Mouse (Mus musculus) forebrain, embryonic 13.5 days (tissue): ENCODE results near the gene Ccdc6. TPM values are rescaled to one million over a fixed set of nuclear protein-coding genes. Genes with fewer than 3 reads are reported as not detected.

Experiments
- ATAC-seq: fragments of 200-750 bp; cut with Nextera tagmentation; 2 replicates; pipeline ENCODE4 v1.8.0; 2017
- H3K27ac ChIP-seq: fragments of 300-500 bp; sonication (generic); 2 replicates; pipeline ENCODE4 v1.5.1; 2015; ENCODE audit warnings: inconsistent platforms, mild to moderate bottlenecking, moderate library complexity
- H3K27me3 ChIP-seq: fragments of 300-500 bp; sonication (generic); 2 replicates; pipeline ENCODE4 v1.6.1; 2015; ENCODE audit warnings: mild to moderate bottlenecking, inconsistent platforms
- H3K36me3 ChIP-seq: fragments of 300-500 bp; sonication (generic); 2 replicates; pipeline ENCODE4 v1.6.1; 2015; ENCODE audit warnings: mild to moderate bottlenecking, inconsistent platforms; ENCODE audit not compliant: poor library complexity, severe bottlenecking
- H3K4me1 ChIP-seq: fragments of 300-500 bp; sonication (generic); 2 replicates; pipeline ENCODE4 v1.6.1; 2015; ENCODE audit warnings: inconsistent platforms
- H3K4me2 ChIP-seq: fragments of 300-500 bp; sonication (generic); 2 replicates; pipeline ENCODE4 v1.6.1; 2015; ENCODE audit warnings: inconsistent platforms, mild to moderate bottlenecking, moderate library complexity
- H3K4me3 ChIP-seq: fragments of 300-500 bp; sonication (generic); 2 replicates; pipeline ENCODE4 v1.5.1; 2015; ENCODE audit warnings: mild to moderate bottlenecking, inconsistent platforms
- H3K9ac ChIP-seq: fragments of 300-500 bp; sonication (generic); 2 replicates; pipeline ENCODE4 v1.6.1; 2015; ENCODE audit warnings: mild to moderate bottlenecking, inconsistent platforms
- H3K9me3 ChIP-seq: fragments of 300-500 bp; sonication (generic); replicated peaks from 2 replicates; pipeline ENCODE4 v1.6.1; 2016; ENCODE audit warnings: inconsistent platforms
- WGBS: fragments of 180-500 bp; shearing (Covaris S2); methylation state at CpG from one replicate; pipeline ENCODE4 v1.1.7; 2015; 5-methylcytosine and 5-hydroxymethylcytosine counted together
- polyA plus RNA-seq: library from polyadenylated mRNA; unstranded; fragments of >200 nt; fragmentation: Nextera tagmentation; extraction: Ambion mirVana; gene quantifications from 2 replicates; pipeline ENCODE4 v1.2.1, GENCODE M21; 2015

The Ccdc6 gene
- polyA plus RNA-seq, 1 experiment from 2014 or later, result 15.9 TPM

DNA sequence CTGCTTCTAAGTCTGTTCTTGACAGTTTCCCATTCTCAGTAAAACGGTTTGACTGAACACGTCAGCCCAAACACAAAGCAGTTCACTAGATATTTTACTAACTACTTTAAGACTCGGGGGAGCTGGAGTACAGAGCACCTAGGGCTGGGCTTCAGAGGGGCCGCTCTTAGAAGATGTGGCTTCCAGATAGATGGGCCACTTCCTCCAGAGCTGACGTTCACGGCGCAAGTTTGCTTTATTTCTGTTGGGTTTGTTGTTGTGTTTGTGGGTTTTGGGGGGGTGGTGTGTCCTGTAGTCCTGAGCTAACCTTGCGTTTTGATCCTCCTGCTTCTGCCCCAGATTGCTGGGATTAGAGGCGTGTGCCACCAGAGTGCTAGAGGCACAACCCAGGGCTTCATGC is 83.8 kb downstream of the Ccdc6 start:
- H3K36me3 ChIP-seq, result peaks cover 34% of the 10 kb centered on the region

DNA sequence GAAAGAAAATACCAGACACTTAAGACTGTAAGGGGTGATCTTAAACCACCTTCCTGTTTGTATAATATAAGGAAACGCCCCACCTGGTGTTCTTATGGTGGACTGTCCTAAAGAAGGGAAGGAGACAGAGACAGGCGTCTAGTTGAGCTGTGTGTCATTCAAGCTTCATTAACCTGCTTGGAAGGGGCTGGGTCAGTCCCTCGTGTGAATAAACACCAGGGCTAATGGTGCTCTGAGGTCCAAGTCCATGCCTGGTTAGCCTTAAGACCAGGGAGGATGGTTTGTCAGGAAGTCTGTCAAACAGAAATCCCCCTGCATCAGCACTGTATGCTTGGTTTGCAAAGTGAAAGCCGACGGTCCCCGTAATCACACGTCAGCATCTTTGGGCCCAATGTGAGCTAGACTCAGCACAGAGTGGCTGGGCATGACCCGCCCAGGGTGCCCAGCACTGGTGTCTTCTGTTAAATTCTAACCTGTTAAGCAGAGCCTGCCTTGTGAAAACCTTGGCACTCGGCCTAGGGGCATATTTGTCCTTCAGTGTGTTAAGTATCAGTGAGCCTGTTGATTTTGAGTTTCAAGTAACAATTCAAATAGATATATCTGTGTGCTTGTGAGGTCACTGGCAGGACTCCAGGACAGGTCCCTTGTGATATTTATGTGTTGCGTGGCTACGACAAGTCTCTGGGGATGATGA is 84.5 kb downstream of the Ccdc6 start:
- Histone ChIP-seq H3K4me3 (no peak overlapping the region), H3K27ac (no peak overlapping the region), H3K4me1 (peaks cover 9% of the 10 kb centered on the region), H3K27me3 (no peaks in the 10 kb centered on the region), H3K9ac (no peak overlapping the region), H3K36me3 (peaks cover 29% of the 10 kb centered on the region), H3K9me3 (no peaks in the 10 kb centered on the region), H3K4me2 (no peak overlapping the region)
- WGBS, result 85% methylated on average over 11 of the region's 11 CpGs
- ATAC-seq, result no peak

More for the DNA sequence above, 83.8 kb downstream of the Ccdc6 start:
- WGBS, result 92% methylated on average over 9 of the region's 9 CpGs
- Histone ChIP-seq H3K27me3 (no peaks in the 10 kb centered on the region), H3K9me3 (no peaks in the 10 kb centered on the region), H3K4me3 (no peak overlapping the region), H3K4me2 (no peak overlapping the region), H3K27ac (no peak overlapping the region), H3K9ac (no peak overlapping the region), H3K4me1 (peaks cover 9% of the 10 kb centered on the region)
- no peak for ATAC-seq

DNA sequence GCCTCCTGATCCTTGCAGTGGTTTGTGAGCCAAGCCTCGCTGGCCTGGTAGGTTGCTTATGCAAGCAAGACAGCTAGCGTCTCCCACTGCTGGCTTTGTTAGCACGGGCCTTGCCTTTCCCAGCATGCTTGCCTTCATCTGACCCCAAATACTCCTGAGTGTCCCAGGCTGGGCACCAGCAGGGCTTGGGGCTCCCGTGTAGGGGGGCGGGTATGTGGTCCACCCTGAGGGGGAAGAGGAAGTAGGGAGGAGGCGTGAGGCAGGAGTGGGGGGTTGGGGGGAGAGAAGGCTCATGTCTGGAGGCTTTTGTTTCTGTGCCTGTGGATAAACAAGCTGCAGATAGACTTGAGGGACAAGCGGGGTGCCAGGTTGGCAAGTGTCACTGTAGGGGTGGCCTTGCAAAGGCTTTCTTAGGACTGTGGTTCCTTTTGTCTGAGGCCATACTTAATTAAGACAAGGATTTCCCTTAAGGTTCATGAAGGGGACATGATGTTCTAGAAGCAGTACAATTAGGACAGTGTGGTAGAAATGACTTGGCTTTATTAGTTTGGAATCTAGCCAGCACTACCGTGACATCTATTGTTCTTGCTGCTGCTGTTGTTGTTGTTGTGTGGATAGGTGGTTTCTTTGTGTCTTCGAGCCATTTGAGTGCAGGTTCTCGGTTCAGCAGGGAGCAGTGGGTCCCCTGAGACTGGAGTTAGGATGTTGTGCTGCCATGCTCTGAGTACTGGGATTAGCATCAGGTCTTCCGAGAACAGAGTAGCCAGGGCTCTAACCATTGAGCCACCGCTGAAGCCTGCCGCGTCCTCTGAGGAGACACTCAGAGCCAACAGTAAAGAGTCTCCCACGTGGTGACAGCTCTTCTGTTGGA is 86.5 kb downstream of the Ccdc6 start:
- ATAC-seq, result no peak
- Histone ChIP-seq H3K9ac (no peak overlapping the region), H3K27me3 (no peaks in the 10 kb centered on the region), H3K27ac (peak overlapping the region; percentile 48), H3K4me2 (no peak overlapping the region), H3K36me3 (peaks cover 35% of the 10 kb centered on the region), H3K4me3 (no peak overlapping the region), H3K9me3 (no peaks in the 10 kb centered on the region), H3K4me1 (peaks cover 9% of the 10 kb centered on the region)
- WGBS, result 66% methylated on average over 15 of the region's 15 CpGs

DNA sequence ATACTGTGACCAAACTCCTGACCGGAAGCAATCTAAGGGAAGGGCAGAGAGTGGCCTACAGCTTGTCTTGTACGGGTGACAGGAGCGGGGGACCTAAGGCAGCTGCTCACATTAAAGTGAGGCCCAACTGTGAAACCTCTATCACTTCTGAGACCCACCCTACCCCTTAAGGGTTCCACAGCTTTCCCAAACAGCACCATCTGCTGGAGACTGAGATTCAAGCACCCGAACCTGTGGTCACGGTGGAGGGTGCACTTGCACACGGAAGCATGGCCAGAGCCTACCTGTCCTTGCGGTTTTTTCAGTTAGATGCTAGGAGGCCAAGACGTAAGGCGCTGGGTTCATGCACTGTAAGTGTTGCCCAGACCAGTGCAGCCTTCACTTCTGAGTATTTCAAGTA is 89.2 kb downstream of the Ccdc6 start:
- H3K9me3 ChIP-seq, result no peaks in the 10 kb centered on the region
- no peak overlapping the region for H3K4me2 ChIP-seq
- ATAC-seq, result no peak
- H3K9ac ChIP-seq, result no peak overlapping the region
- H3K27me3 ChIP-seq, result no peaks in the 10 kb centered on the region
- no peak overlapping the region for H3K27ac ChIP-seq
- peaks cover 9% of the 10 kb centered on the region for H3K4me1 ChIP-seq
- no peak overlapping the region for H3K4me3 ChIP-seq
- 77% methylated on average over 9 of the region's 9 CpGs for WGBS
- H3K36me3 ChIP-seq, result peaks cover 51% of the 10 kb centered on the region

DNA sequence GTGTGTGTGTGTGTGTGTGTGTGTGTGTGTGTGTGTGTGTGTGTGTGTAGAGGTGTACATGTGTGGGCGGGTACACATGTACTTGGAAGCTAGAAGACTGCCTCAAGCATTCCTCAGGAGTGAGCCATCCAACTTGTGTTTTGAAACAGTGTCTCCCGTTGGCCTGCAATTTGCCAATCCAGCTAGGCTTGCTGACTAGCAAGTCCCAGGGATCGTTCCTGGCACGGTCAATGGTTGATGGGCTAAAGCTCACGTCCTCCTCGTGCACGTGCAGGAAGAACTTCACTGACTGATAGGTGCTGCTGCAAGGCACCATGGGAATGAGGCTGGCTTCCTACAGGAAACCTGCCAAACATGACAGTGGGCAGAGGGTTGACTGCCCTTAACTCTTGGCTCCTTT is 89.7 kb downstream of the Ccdc6 start:
- Histone ChIP-seq H3K9me3 (no peaks in the 10 kb centered on the region), H3K9ac (no peak overlapping the region), H3K27ac (no peak overlapping the region), H3K4me2 (no peak overlapping the region), H3K4me1 (peaks cover 9% of the 10 kb centered on the region), H3K36me3 (peaks cover 56% of the 10 kb centered on the region), H3K27me3 (no peaks in the 10 kb centered on the region), H3K4me3 (no peak overlapping the region)
- 94% methylated on average over 7 of the region's 7 CpGs for WGBS
- ATAC-seq, result no peak

DNA sequence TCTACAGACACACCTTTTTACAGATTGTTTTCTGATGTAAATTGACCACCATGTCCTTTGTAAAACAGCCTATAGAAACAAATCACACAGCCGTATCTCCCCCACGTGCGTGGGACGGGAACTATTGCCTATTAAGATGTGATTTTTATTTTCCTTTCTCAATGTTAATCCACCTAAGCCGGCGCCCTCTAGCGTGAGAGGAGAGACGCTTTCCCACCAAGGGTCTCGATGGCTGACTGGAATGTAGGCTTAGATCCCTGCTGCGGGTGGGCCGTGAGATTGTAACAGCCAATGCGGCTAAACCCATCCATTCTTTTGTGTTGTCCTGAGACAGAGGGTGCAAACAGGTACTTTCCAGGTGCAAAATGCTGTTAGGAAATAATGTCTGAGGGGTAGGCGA is 92.9 kb downstream of the Ccdc6 start:
- Histone ChIP-seq H3K4me1 (no peaks in the 10 kb centered on the region), H3K36me3 (peaks cover 62% of the 10 kb centered on the region), H3K4me3 (no peak overlapping the region), H3K27ac (no peak overlapping the region), H3K4me2 (no peak overlapping the region), H3K9me3 (no peaks in the 10 kb centered on the region), H3K9ac (no peak overlapping the region), H3K27me3 (no peaks in the 10 kb centered on the region)
- WGBS, result 87% methylated on average over 13 of the region's 13 CpGs
- ATAC-seq, result no peak

DNA sequence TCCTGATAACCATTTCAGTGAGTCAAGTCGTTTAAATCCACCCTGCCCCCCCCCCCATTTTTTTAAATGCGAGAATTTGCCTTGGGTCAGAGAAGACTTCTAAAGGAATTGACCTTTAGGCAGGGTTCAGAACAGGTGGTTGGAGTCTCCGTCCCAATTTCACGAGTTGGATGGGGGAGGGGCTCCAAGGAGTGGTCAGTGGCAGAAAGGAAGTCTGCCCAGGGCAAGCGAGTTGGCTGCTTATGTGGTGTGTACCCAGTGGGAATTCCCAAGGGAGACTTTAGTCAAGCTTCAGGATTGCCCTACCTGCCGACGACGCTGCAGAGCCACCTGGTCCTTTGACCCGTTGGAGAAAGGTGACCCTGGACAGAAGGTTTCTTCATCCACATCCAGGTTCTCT is 97.4 kb downstream of the Ccdc6 start:
- WGBS, result 78% methylated on average over 9 of the region's 9 CpGs
- no peak overlapping the region for H3K27ac ChIP-seq
- H3K9me3 ChIP-seq, result no peaks in the 10 kb centered on the region
- peaks cover 34% of the 10 kb centered on the region for H3K36me3 ChIP-seq
- H3K4me1 ChIP-seq, result no peaks in the 10 kb centered on the region
- no peaks in the 10 kb centered on the region for H3K27me3 ChIP-seq
- H3K4me2 ChIP-seq, result no peak overlapping the region
- no peak overlapping the region for H3K9ac ChIP-seq
- no peak for ATAC-seq
- H3K4me3 ChIP-seq, result no peak overlapping the region

DNA sequence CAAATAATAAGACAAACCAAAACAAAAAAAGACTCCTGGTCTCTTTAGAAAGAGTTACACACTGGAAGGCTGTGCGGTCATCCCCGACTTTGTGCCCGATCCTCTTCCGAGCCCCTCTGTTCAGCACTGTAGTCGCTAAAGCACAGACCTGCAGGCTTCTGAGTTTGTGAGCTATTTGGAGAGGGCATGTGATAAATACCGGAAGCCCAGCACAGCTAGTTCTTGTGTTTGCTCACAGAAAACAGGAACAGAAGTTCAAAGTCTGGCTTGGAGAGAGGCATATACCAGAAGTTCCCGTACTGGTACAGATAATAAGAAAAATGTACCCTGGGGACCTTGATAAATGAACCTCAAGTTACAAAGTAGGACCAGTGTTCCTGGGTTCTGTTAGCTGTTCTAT is 98.4 kb downstream of the Ccdc6 start:
- WGBS, result 81% methylated on average over 7 of the region's 7 CpGs
- Histone ChIP-seq H3K27me3 (no peaks in the 10 kb centered on the region), H3K36me3 (peaks cover 24% of the 10 kb centered on the region), H3K4me3 (no peak overlapping the region), H3K4me1 (no peaks in the 10 kb centered on the region), H3K27ac (no peak overlapping the region), H3K4me2 (no peak overlapping the region), H3K9me3 (no peaks in the 10 kb centered on the region), H3K9ac (no peak overlapping the region)
- ATAC-seq, result no peak

DNA sequence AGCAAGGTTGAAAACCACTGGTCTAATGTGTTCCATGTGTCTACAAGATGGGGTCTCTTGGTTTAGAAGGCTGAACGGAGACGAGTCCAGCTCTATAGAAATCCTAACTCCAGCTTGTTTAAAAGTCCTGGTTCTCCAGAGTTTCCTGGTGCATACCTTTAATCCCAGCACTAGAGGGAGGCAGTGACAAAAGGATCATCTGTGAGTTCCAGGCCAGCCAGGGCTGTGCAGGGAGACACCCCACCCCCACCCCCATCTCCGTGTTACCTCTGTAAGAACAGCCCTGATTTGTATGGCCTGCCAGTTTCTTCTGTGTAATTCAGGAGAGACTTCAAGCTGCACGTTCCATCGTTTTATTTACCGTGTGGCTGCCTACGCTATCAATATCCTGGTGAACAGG is 98.9 kb downstream of the Ccdc6 start:
- Histone ChIP-seq H3K4me3 (no peak overlapping the region), H3K27me3 (no peaks in the 10 kb centered on the region), H3K36me3 (peaks cover 22% of the 10 kb centered on the region), H3K9me3 (no peaks in the 10 kb centered on the region), H3K4me1 (peaks cover 4% of the 10 kb centered on the region; the same call in 1 of the 2 replicates), H3K4me2 (no peak overlapping the region), H3K27ac (no peak overlapping the region), H3K9ac (no peak overlapping the region)
- 62% methylated on average over 7 of the region's 7 CpGs for WGBS
- no peak for ATAC-seq

DNA sequence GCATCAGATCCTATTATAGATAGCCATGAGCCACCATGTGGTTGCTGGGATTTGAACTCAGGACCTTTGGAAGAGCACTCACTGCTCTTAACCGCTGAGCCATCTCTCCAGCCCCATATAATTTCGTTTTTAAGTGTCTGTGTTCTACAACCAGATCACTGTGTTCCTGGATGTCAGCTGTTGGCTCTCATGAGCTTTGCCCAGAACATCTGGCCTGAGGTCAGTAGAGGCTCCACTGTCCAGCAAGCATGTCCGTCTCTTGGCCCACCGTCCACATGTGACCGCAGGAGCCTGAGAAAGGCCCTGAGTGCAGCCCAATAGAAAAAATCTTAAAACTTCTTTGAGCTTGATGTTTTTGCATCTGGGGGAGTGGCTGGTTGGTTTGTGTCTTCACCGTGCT is 99.7 kb downstream of the Ccdc6 start:
- no peak for ATAC-seq
- H3K4me3 ChIP-seq, result no peak overlapping the region
- H3K9me3 ChIP-seq, result no peaks in the 10 kb centered on the region
- WGBS, result 88% methylated on average over 6 of the region's 6 CpGs
- H3K27ac ChIP-seq, result no peak overlapping the region
- H3K4me1 ChIP-seq, result peaks cover 12% of the 10 kb centered on the region; the same call in 1 of the 2 replicates
- H3K27me3 ChIP-seq, result no peaks in the 10 kb centered on the region
- H3K36me3 ChIP-seq, result peaks cover 16% of the 10 kb centered on the region
- no peak overlapping the region for H3K4me2 ChIP-seq
- no peak overlapping the region for H3K9ac ChIP-seq

DNA sequence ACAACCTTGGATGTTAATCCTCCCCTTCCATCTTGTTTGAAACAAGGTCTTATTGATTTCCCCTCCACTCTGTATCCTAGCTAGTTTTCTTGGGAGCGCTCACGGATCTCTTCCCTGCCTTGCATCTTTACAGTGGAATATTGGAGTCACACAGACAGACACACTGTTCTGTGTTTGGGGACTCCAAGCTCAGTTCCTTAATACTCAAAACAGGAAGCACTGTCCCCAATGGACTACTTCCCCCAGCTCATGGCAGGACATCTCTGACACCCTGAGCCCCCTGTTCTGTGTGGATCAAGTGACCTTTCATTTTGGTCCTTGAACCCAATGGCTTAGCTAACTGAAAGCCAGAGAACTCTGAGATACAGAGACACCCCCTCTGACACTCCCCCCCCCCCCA is 100.7 kb downstream of the Ccdc6 start:
- Histone ChIP-seq H3K27me3 (no peaks in the 10 kb centered on the region), H3K36me3 (peaks cover 12% of the 10 kb centered on the region), H3K9ac (no peak overlapping the region), H3K4me2 (no peak overlapping the region), H3K9me3 (no peaks in the 10 kb centered on the region), H3K27ac (no peak overlapping the region), H3K4me1 (peaks cover 12% of the 10 kb centered on the region; the same call in 1 of the 2 replicates), H3K4me3 (no peak overlapping the region)
- ATAC-seq, result no peak
- 87% methylated on average over 2 of the region's 2 CpGs for WGBS

DNA sequence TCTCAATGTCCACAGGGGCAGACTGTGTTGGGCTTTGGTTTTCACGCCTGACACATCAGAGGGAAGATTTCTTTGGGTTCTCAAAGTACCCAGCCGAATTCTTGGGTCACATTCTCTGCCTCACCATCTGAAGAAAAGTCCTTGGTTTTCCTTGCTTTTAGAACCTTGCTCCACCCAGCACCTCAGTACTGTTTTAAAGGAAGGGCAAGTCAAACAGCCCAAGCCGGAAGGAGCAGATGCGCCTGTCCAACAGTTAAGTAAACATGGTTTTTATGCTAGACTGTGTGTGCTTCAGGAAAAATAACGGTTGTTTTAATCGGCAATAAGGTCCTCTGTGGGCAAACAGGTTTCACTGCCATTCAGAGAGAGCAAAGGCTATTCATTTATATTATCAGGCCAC is 101.1 kb downstream of the Ccdc6 start:
- H3K9ac ChIP-seq, result no peak overlapping the region
- 77% methylated on average over 6 of the region's 6 CpGs for WGBS
- no peaks in the 10 kb centered on the region for H3K9me3 ChIP-seq

More for the DNA sequence above, 101.1 kb downstream of the Ccdc6 start:
- no peak for ATAC-seq
- H3K4me2 ChIP-seq, result no peak overlapping the region
- H3K36me3 ChIP-seq, result peaks cover 9% of the 10 kb centered on the region; the same call in 1 of the 2 replicates
- peaks cover 12% of the 10 kb centered on the region; the same call in 1 of the 2 replicates for H3K4me1 ChIP-seq
- no peak overlapping the region for H3K4me3 ChIP-seq
- no peaks in the 10 kb centered on the region for H3K27me3 ChIP-seq
- no peak overlapping the region for H3K27ac ChIP-seq
